Mouse (Mus musculus) embryonic facial prominence, embryonic 13.5 days (tissue): Measurements from ENCODE around the gene Mtfmt. TPM values are rescaled to one million over a fixed set of nuclear protein-coding genes. Genes with fewer than 3 reads are reported as not detected.

Experiments
- ATAC-seq: fragments of 200-750 bp; cut with Nextera tagmentation; 2 replicates; pipeline ENCODE4 v1.8.0; 2017; ENCODE audit warnings: low read depth; ENCODE audit not compliant: insufficient number of reproducible peaks, insufficient read depth, low FRiP score, low TSS enrichment
- H3K27ac ChIP-seq: fragments of 300-500 bp; sonication (generic); 2 replicates; pipeline ENCODE4 v1.5.1; 2015; ENCODE audit warnings: moderate library complexity, mild to moderate bottlenecking, inconsistent platforms
- H3K27me3 ChIP-seq: fragments of 300-500 bp; sonication (generic); 2 replicates; pipeline ENCODE4 v1.6.1; 2015; ENCODE audit warnings: mild to moderate bottlenecking, inconsistent platforms
- H3K36me3 ChIP-seq: fragments of 300-500 bp; sonication (generic); 2 replicates; pipeline ENCODE4 v1.6.1; 2015; ENCODE audit warnings: mild to moderate bottlenecking, inconsistent platforms
- H3K4me1 ChIP-seq: fragments of 300-500 bp; sonication (generic); 2 replicates; pipeline ENCODE4 v1.6.1; 2015; ENCODE audit warnings: inconsistent platforms
- H3K4me2 ChIP-seq: fragments of 300-500 bp; sonication (generic); 2 replicates; pipeline ENCODE4 v1.6.1; 2015; ENCODE audit warnings: moderate library complexity, mild to moderate bottlenecking, inconsistent platforms
- H3K4me3 ChIP-seq: fragments of 300-500 bp; sonication (generic); 2 replicates; pipeline ENCODE4 v1.5.1; 2015; ENCODE audit warnings: mild to moderate bottlenecking, inconsistent platforms
- H3K9ac ChIP-seq: fragments of 300-500 bp; sonication (generic); 2 replicates; pipeline ENCODE4 v1.6.1; 2015; ENCODE audit warnings: mild to moderate bottlenecking, inconsistent platforms
- H3K9me3 ChIP-seq: fragments of 300-500 bp; sonication (generic); 2 replicates; pipeline ENCODE4 v1.6.1; 2016; ENCODE audit warnings: inconsistent platforms
- WGBS: fragments of 180-500 bp; shearing (Covaris S2); methylation state at CpG from one replicate; pipeline ENCODE4 v1.1.7; 2015; ENCODE audit warnings: mixed read lengths; 5-methylcytosine and 5-hydroxymethylcytosine counted together
- polyA plus RNA-seq: library from polyadenylated mRNA; unstranded; fragments of >200 nt; fragmentation: Nextera tagmentation; extraction: Ambion mirVana; gene quantifications from 2 replicates; pipeline ENCODE4 v1.2.1, GENCODE M21; 2015

Mtfmt gene
- polyA plus RNA-seq: 24.1 and 28.3 TPM in 2 replicates

DNA sequence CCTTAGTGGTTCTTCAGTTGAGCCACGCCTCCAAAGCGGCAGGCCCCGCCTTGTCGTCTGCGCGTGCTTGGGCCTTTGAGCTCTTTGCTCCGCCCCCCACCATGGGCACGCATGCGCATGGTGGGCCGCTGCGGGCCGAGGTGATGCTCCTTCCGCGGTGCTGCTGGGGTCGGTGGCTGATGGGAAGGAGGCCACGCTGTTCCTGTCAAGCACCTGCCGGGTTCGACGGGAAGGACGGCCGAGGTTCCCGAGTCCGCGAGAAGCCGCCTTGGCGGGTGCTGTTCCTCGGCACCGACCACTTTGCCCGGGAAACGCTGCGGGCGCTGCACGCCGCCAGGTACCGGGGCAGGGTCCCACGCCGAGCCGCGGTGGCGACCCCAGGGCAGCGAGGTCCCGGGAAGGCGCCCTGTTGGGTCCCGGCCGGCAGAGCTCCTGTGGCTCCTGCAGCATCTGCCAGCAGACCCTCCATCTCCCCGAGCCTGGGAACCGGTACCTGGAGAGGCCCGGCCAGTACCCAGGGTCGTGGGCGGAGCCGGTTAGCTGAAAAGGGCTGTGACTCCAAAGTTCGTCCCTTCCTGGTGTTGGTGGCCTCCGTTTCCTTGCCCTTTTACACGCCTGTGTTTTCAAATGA, at the start of gene Mtfmt:
Gene Mtfmt, plus strand, starts transcription at position 112 of the 631 bp plus-strand sequence.
- peaks cover 5% of the 10 kb centered on the region for H3K4me1 ChIP-seq
- 0 out of 2 replicates have a peak within 1 kb of the TSS, but pooled peaks have one; percentile 5 for H3K27ac ChIP-seq
- peak within 1 kb of the TSS; percentile 90 for H3K9ac ChIP-seq
- H3K4me2 ChIP-seq: peak within 1 kb of the TSS; percentile 63
- peak; percentile 86 for ATAC-seq
- peaks cover 20% of the 10 kb centered on the region for H3K36me3 ChIP-seq
- under 1% methylated on average over 54 of the region's 54 CpGs for WGBS
- peak within 1 kb of the TSS; percentile 99 for H3K4me3 ChIP-seq
- no peaks in the 10 kb centered on the region for H3K27me3 ChIP-seq
- no peaks in the 10 kb centered on the region for H3K9me3 ChIP-seq

GRCm38 (mm10) chr9:65386373-65387140, 49.0 kb upstream of the Mtfmt start:
- no peak overlapping the region for H3K4me3 ChIP-seq
- H3K9me3 ChIP-seq: no peaks in the 10 kb centered on the region; the same call in 1 of the 2 replicates
- no peak for ATAC-seq
- H3K9ac ChIP-seq: no peak overlapping the region
- peaks cover 30% of the 10 kb centered on the region for H3K27me3 ChIP-seq
- H3K4me2 ChIP-seq: no peak overlapping the region
- no peaks in the 10 kb centered on the region for H3K36me3 ChIP-seq
- no peak overlapping the region for H3K27ac ChIP-seq
- peaks cover 14% of the 10 kb centered on the region for H3K4me1 ChIP-seq
- WGBS: 28% methylated on average over 8 of the region's 8 CpGs

DNA sequence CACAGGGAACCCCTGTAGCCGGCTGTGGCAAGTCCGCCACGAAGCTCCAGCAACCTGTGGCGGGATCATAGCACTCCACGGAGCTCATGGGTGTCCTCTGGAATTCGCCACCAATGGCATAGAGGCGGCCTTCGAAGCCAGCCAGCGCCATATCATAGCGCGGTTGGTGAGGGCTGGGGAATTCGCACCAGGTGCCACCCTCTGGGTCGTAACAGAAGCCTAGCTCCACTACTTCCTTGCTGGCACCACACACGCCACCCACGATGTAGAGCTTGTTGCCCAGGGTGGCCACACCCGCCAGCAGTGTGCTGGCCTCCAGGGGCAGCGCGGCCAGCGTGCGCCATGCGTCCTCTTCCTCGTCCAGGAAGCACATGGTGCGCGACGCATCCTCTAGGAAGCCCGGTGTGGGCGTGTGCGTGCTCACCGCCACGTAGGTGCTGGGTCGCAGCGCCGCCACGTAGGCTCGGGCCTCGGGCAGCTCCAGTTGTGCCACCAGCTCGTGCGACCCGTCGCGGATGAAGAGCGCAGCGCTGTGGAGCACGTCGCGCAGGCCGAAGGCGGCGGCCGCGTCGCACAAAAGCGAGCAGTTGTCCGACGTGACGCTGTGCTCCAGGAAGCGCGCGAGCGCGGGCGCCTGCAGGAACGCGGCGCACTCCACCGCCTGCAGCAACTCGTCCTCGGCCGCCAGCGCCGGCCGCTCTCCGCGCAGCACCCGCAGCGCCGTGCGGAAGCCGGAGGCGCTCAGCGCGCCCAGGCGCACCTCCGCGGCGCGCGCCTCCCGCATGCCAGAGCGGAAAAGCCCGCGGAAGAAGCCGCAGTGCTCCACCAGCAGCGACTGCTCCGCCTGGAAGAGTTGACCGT, 44.6 kb upstream of the Mtfmt start:
- Histone ChIP-seq H3K27me3 (peaks cover 52% of the 10 kb centered on the region), H3K4me3 (peak overlapping the region; percentile 51), H3K36me3 (no peaks in the 10 kb centered on the region), H3K4me1 (peaks cover 14% of the 10 kb centered on the region), H3K27ac (no peak overlapping the region), H3K9me3 (no peaks in the 10 kb centered on the region; the same call in 1 of the 2 replicates), H3K4me2 (peak overlapping the region; percentile 72), H3K9ac (peak overlapping the region; percentile 69)
- 15% methylated on average over 96 of the region's 96 CpGs for WGBS
- no peak for ATAC-seq

GRCm38 (mm10) chr9:65391613-65391964, 44.0 kb upstream of the Mtfmt start, which contains the start of gene Kbtbd13:
Kbtbd13 (minus strand) TSS chr9:65391652.
- peaks cover 10% of the 10 kb centered on the region for H3K4me1 ChIP-seq
- WGBS: 42% methylated on average over 8 of the region's 8 CpGs
- H3K9me3 ChIP-seq: no peaks in the 10 kb centered on the region; the same call in 1 of the 2 replicates
- H3K4me2 ChIP-seq: peak within 1 kb of the TSS; percentile 72
- no peak within 1 kb of the TSS for H3K27ac ChIP-seq
- peak within 1 kb of the TSS; percentile 69 for H3K9ac ChIP-seq
- no peak for ATAC-seq
- no peaks in the 10 kb centered on the region for H3K36me3 ChIP-seq
- H3K4me3 ChIP-seq: peak within 1 kb of the TSS; percentile 51
- H3K27me3 ChIP-seq: peaks cover 52% of the 10 kb centered on the region

DNA sequence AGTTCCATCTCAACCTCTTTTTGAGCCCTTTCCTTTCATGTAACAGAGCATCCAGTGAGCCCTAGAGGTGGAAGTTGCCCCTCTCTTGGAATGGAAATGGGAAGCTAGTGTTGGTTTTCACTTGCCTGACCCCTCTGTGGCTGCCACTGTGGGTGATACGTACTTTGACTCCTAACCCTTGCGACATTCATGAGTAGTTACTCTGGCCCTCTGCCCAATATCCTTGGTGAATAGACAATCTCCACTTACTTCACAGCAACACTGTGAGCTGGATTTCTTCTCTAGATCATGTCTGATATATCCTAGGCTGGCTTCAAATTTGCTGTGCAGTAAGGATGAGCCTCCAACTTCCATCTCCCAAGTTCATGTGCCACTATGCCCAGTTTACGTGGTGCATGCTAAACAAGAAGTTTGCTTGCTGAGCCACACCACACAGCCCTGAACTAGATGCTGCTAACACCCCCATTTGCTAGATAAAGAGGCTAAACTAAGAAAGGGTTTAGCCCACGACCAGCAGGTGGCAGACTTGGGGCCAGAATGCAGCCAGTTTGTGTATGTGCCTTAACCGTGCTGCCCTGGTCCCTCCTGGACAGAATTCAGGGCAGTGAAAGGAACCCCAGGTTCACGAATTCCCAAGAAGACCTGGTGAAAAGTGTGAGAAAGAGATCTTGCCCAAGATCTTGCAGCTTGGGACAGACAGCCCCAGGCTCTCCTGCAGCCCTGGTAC, 42.8 kb upstream of the Mtfmt start:
- Histone ChIP-seq H3K27ac (no peak overlapping the region), H3K27me3 (peaks cover 56% of the 10 kb centered on the region), H3K4me2 (no peak overlapping the region), H3K4me3 (no peak overlapping the region), H3K4me1 (peaks cover 10% of the 10 kb centered on the region; the same call in 1 of the 2 replicates), H3K9me3 (no peaks in the 10 kb centered on the region; the same call in 1 of the 2 replicates), H3K9ac (no peak overlapping the region), H3K36me3 (no peaks in the 10 kb centered on the region)
- 27% methylated on average over 6 of the region's 6 CpGs for WGBS
- ATAC-seq: no peak

DNA sequence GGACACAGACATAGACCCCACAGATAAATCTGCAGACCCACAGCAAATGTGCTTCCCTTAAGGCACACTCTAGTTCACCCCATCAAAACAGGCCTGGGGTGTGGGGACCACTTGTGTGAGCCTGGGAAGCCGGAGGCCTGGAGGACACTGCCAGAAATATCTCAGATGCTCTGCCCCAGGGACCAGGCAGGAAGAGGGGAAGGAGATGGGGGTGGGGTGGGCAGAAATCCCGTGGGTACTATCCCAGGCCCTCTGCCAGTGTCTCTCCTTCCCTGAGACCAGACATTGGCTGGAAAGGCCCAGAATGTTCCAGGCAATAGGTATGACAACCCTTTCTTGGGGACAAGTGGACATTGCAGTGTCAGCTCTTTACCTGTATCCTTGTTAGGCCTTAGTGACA, 42.0 kb upstream of the Mtfmt start:
- WGBS: 42% methylated on average over 2 of the region's 2 CpGs
- Histone ChIP-seq H3K27ac (no peak overlapping the region), H3K9ac (no peak overlapping the region), H3K4me3 (no peak overlapping the region), H3K4me1 (peaks cover 18% of the 10 kb centered on the region), H3K27me3 (peaks cover 57% of the 10 kb centered on the region), H3K9me3 (no peaks in the 10 kb centered on the region; the same call in 1 of the 2 replicates), H3K4me2 (no peak overlapping the region), H3K36me3 (no peaks in the 10 kb centered on the region)
- no peak for ATAC-seq

- Histone ChIP-seq H3K4me1 (peaks cover 20% of the 10 kb centered on the region), H3K4me2 (no peak overlapping the region), H3K27me3 (peaks cover 50% of the 10 kb centered on the region), H3K9ac (no peak overlapping the region), H3K4me3 (no peak overlapping the region), H3K9me3 (no peaks in the 10 kb centered on the region; the same call in 1 of the 2 replicates), H3K27ac (no peak overlapping the region), H3K36me3 (no peaks in the 10 kb centered on the region)
- WGBS: 55% methylated on average over 2 of the region's 2 CpGs
- no peak for ATAC-seq
Observed at GRCm38 (mm10) chr9:65394360-65394759, 41.2 kb upstream of the Mtfmt start.

DNA sequence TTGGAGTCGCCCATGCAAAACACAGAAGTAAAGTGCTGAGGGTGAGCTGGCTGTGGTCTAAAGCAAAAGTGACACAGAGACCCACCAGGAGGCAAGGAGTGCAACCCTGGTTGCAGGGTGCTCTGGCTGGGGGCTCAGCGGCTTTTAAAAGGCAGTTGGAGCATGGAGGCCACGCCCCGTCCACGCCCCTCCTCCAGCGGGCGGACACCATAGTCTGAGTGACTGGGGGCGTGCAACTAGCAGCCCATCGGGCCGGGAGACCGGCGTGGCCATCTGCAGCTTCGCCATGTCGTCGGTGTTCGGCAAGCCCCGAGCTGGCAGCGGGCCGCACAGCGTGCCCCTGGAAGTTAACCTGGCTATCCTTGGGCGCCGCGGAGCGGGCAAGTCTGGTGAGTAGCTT, 37.3 kb upstream of the Mtfmt start, which contains the start of gene Rasl12:
Gene Rasl12, plus strand, starts transcription at position 228 of the 400 bp plus-strand sequence.
- Histone ChIP-seq H3K4me1 (peaks cover 10% of the 10 kb centered on the region), H3K4me3 (peak within 1 kb of the TSS; percentile 58), H3K4me2 (peak within 1 kb of the TSS; percentile 75), H3K36me3 (no peaks in the 10 kb centered on the region), H3K9me3 (no peaks in the 10 kb centered on the region), H3K27me3 (peaks cover 12% of the 10 kb centered on the region; the same call in 1 of the 2 replicates), H3K27ac (no peak within 1 kb of the TSS), H3K9ac (peak within 1 kb of the TSS; percentile 74)
- ATAC-seq: 0 out of 2 replicates have a peak, but pooled peaks have one; percentile 57
- WGBS: under 1% methylated on average over 24 of the region's 24 CpGs

- H3K4me3 ChIP-seq: no peak overlapping the region
- no peak overlapping the region for H3K9ac ChIP-seq
- H3K4me1 ChIP-seq: peaks cover 13% of the 10 kb centered on the region
- H3K9me3 ChIP-seq: no peaks in the 10 kb centered on the region
- no peak for ATAC-seq
- H3K36me3 ChIP-seq: no peaks in the 10 kb centered on the region
- 0 out of 2 replicates have a peak, but pooled peaks cover 6% of the 10 kb centered on the region for H3K27me3 ChIP-seq
- H3K4me2 ChIP-seq: no peak overlapping the region
- no peak overlapping the region for H3K27ac ChIP-seq
- 92% methylated on average over 6 of the region's 6 CpGs for WGBS
Observed at GRCm38 (mm10) chr9:65399934-65400333, 35.6 kb upstream of the Mtfmt start.

- Histone ChIP-seq H3K4me1 (peaks cover 3% of the 10 kb centered on the region; the same call in 1 of the 2 replicates), H3K9me3 (no peaks in the 10 kb centered on the region), H3K27me3 (no peaks in the 10 kb centered on the region), H3K27ac (no peak overlapping the region), H3K4me2 (no peak overlapping the region), H3K4me3 (no peak overlapping the region), H3K9ac (no peak overlapping the region), H3K36me3 (no peaks in the 10 kb centered on the region)
- WGBS: 70% methylated on average over 15 of the region's 15 CpGs
- ATAC-seq: no peak
Observed at GRCm38 (mm10) chr9:65404331-65405183, 31.0 kb upstream of the Mtfmt start.
